Mouse (Mus musculus) lung, postnatal 14 days (tissue): ENCODE results near the gene Sh3d21.
A peak's percentile ranks its signal among the peaks of the same experiment; 100 is the strongest.
"Not testable (repeated sequence)": the region's sequence is repeated elsewhere in the genome, so short reads cannot be mapped to it uniquely, and the experiment has no call there.

ENCODE experiments used
- DNase-seq: peaks from one replicate; pipeline ENCODE4 v3.0.0; 2021

The Sh3d21 gene

GRCm38 (mm10) chr4:126166084-126166483, 2.8 kb upstream of the Sh3d21 start:
- DNase-seq, result no peak

- not testable (repeated sequence) for DNase-seq
These were observed 1.8 kb upstream of the Sh3d21 start for GRCm38 (mm10) chr4:126165092-126165491.

- no peak for DNase-seq
These were observed 394 bp upstream of the Sh3d21 start for GRCm38 (mm10) chr4:126163685-126164084.

GRCm38 (mm10) chr4:126162544-126163066, 686 bp downstream of the Sh3d21 start:
- DNase-seq, result peak; percentile 93

- DNase-seq, result no peak
These were observed 1.3 kb downstream of the Sh3d21 start for GRCm38 (mm10) chr4:126161986-126162385.

GRCm38 (mm10) chr4:126161456-126161855, 1.8 kb downstream of the Sh3d21 start:
- no peak for DNase-seq

GRCm38 (mm10) chr4:126160981-126161380, 2.3 kb downstream of the Sh3d21 start:
- DNase-seq, result no peak

GRCm38 (mm10) chr4:126159455-126159854, 3.8 kb downstream of the Sh3d21 start:
- no peak for DNase-seq

GRCm38 (mm10) chr4:126157562-126157961, 5.7 kb downstream of the Sh3d21 start:
- no peak for DNase-seq

GRCm38 (mm10) chr4:126156617-126157016, 6.7 kb downstream of the Sh3d21 start:
- DNase-seq, result no peak

- DNase-seq, result no peak
These were observed 7.4 kb downstream of the Sh3d21 start for GRCm38 (mm10) chr4:126155869-126156268.

GRCm38 (mm10) chr4:126155183-126155582, 8.1 kb downstream of the Sh3d21 start:
- DNase-seq, result peak; percentile 37

- no peak for DNase-seq
These were observed 10.4 kb downstream of the Sh3d21 start for GRCm38 (mm10) chr4:126152864-126153263.

GRCm38 (mm10) chr4:126151701-126152440, 11.4 kb downstream of the Sh3d21 start:
- no peak for DNase-seq

- no peak for DNase-seq
These were observed 12.4 kb downstream of the Sh3d21 start for GRCm38 (mm10) chr4:126150949-126151320.

- DNase-seq, result peak; percentile 76
These were observed 12.9 kb downstream of the Sh3d21 start for GRCm38 (mm10) chr4:126150297-126150948.

GRCm38 (mm10) chr4:126149798-126150197, 13.5 kb downstream of the Sh3d21 start:
- DNase-seq, result no peak

GRCm38 (mm10) chr4:126149041-126149676, 14.1 kb downstream of the Sh3d21 start:
- peak; percentile 39 for DNase-seq

GRCm38 (mm10) chr4:126148161-126148961, 14.9 kb downstream of the Sh3d21 start:
- peak; percentile 78 for DNase-seq

- peak; percentile 79 for DNase-seq
These were observed 15.6 kb downstream of the Sh3d21 start, which contains the start of gene Eva1b for GRCm38 (mm10) chr4:126147533-126148160. Eva1b (plus strand) TSS chr4:126147744.

GRCm38 (mm10) chr4:126146974-126147532, 16.2 kb downstream of the Sh3d21 start:
- DNase-seq, result no peak

GRCm38 (mm10) chr4:126145396-126145795, 17.9 kb downstream of the Sh3d21 start:
- DNase-seq, result no peak
